Mouse (Mus musculus) small intestine, adult 2 months (tissue): ENCODE measurements around the gene Ccr10.

Experiments used
- CTCF ChIP-seq: fragments of 200-500 bp; IDR thresholded peaks from 2 replicates; pipeline ENCODE4 v1.5.1; 2012; ENCODE audit warnings: low read depth, mild to moderate bottlenecking, control low read depth, inconsistent platforms, low read length, moderate library complexity, mixed read lengths; ENCODE audit not compliant: insufficient replicate concordance, insufficient read length; ENCODE audit errors: extremely low read depth
- POLR2A ChIP-seq: fragments of 200-500 bp; IDR thresholded peaks from 2 replicates; pipeline ENCODE4 v1.6.1; 2012; ENCODE audit warnings: low read depth, mild to moderate bottlenecking, control low read depth, inconsistent platforms, low read length, moderate library complexity

DNA sequence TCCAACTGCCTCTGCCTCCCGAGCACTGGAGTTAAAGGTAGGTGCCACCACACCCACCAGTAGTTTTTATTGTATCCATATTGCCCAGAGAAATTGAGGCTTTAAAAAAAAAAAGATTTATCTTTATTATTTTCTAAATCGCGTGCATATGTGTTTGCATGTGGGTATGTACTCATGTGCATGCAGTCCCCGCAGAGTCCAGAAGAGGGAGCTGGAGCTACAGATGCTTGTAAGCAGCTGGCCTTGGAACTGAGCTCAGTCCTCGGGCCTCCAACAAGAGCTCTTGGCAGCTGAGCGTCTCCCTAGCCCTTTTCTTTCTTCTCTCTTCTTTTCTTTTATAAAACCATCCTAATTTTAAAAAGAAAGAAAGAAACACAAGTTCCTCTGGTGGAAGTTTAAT is 43.5 kb downstream of the Ccr10 start:
- TF ChIP-seq POLR2A (no peak), CTCF (peak; percentile 46; the same call in 1 of the 2 replicates)
